Comparison of ENCODE assay signal across 8 mouse cellular contexts in genomic region chr10:78392072-78392471, GRCm38 (mm10). TPM values are rescaled to one million over a fixed set of nuclear protein-coding genes. Genes with fewer than 3 reads are reported as not detected.
A peak's percentile ranks its signal among the peaks of the same experiment; 100 is the strongest.
DNase-seq lines count a peak whose midpoint lies in the region; ATAC-seq and TF ChIP-seq lines count a peak whose summit lies in the region.

No protein-coding gene starts in this region.

- DNase-seq in 3T3-L1 (ENCODE audit: low read depth, low spot score), result peak; percentile 81
- DNase-seq in adrenal gland, adult 18-20 months (ENCODE audit: low spot score in 2 of 2), result peak; percentile 83 to 85
- peak; percentile 78 for DNase-seq in embryo, embryonic 11 days
- peak; percentile 96 for DNase-seq in heart, adult 11 months
- peak; percentile 85 for DNase-seq in kidney, adult 9 months
- peak; percentile 31 for DNase-seq in limb, embryonic 14.5 days (ENCODE audit: low spot score)
- peak; percentile 74 for DNase-seq in neural tube, embryonic 11.5 days (ENCODE audit: low spot score)
- peak; percentile 80 for DNase-seq in stomach, postnatal 0 days (ENCODE audit: low spot score)

- peak; percentile 8; the same call in 1 of the 2 replicates for ATAC-seq in limb, embryonic 14.5 days (ENCODE audit: low FRiP score, low read depth)
- ATAC-seq in neural tube, embryonic 11.5 days (ENCODE audit: insufficient read depth, low FRiP score, low TSS enrichment), result no peak
- peak; percentile 60 for ATAC-seq in stomach, postnatal 0 days (ENCODE audit: low FRiP score, low TSS enrichment)

- 4% methylated on average over 18 of the region's 18 CpGs for WGBS in limb, embryonic 14.5 days
- 3% methylated on average over 18 of the region's 18 CpGs for WGBS in neural tube, embryonic 11.5 days
- WGBS in stomach, postnatal 0 days, result 2% methylated on average over 18 of the region's 18 CpGs

- peaks cover 4% of the 10 kb centered on the region; the same call in 1 of the 2 replicates for H3K27me3 ChIP-seq in limb, embryonic 14.5 days (ENCODE audit: control insufficient read depth, insufficient read depth, low read length)
- peaks cover 13% of the 10 kb centered on the region for H3K27me3 ChIP-seq in neural tube, embryonic 11.5 days (ENCODE audit: control insufficient read depth, insufficient read depth, low read length)
- 0 out of 2 replicates have a peak, but pooled peaks cover 2% of the 10 kb centered on the region for H3K27me3 ChIP-seq in stomach, postnatal 0 days (ENCODE audit: control insufficient read depth, insufficient read depth, low read length)

- H3K4me3 ChIP-seq in limb, embryonic 14.5 days (replicated peaks; ENCODE audit: low read length), result no peak overlapping the region
- no peak overlapping the region for H3K4me3 ChIP-seq in neural tube, embryonic 11.5 days (ENCODE audit: low read depth, low read length)
- H3K4me3 ChIP-seq in stomach, postnatal 0 days (ENCODE audit: low read depth, low read length), result no peak overlapping the region

- H3K27ac ChIP-seq in limb, embryonic 14.5 days (replicated peaks; ENCODE audit: low read depth, low read length), result no peak overlapping the region
- no peak overlapping the region for H3K27ac ChIP-seq in neural tube, embryonic 11.5 days (ENCODE audit: low read depth, low read length)
- H3K27ac ChIP-seq in stomach, postnatal 0 days (replicated peaks), result no peak overlapping the region

- H3K9ac ChIP-seq in limb, embryonic 14.5 days (ENCODE audit: low read depth, low read length, severe bottlenecking), result no peak overlapping the region
- H3K9ac ChIP-seq in neural tube, embryonic 11.5 days (ENCODE audit: low read length), result no peak overlapping the region
- no peak overlapping the region for H3K9ac ChIP-seq in stomach, postnatal 0 days (ENCODE audit: low read length)

- H3K4me1 ChIP-seq in limb, embryonic 14.5 days (ENCODE audit: control insufficient read depth, insufficient read depth, low read length), result no peaks in the 10 kb centered on the region
- no peaks in the 10 kb centered on the region for H3K4me1 ChIP-seq in neural tube, embryonic 11.5 days (ENCODE audit: control insufficient read depth, insufficient read depth, low read length)
- H3K4me1 ChIP-seq in stomach, postnatal 0 days (replicated peaks; ENCODE audit: control insufficient read depth, insufficient read depth), result no peaks in the 10 kb centered on the region

- H3K9me3 ChIP-seq in limb, embryonic 14.5 days (ENCODE audit: control insufficient read depth, low read length), result no peaks in the 10 kb centered on the region
- no peaks in the 10 kb centered on the region for H3K9me3 ChIP-seq in neural tube, embryonic 11.5 days (ENCODE audit: control insufficient read depth, low read length)
- no peaks in the 10 kb centered on the region for H3K9me3 ChIP-seq in stomach, postnatal 0 days (ENCODE audit: control insufficient read depth, low read length)

- no peaks in the 10 kb centered on the region for H3K36me3 ChIP-seq in limb, embryonic 14.5 days (ENCODE audit: control insufficient read depth, insufficient read depth, low read length)
- H3K36me3 ChIP-seq in neural tube, embryonic 11.5 days (ENCODE audit: control insufficient read depth, insufficient read depth, low read length), result no peaks in the 10 kb centered on the region
- no peaks in the 10 kb centered on the region for H3K36me3 ChIP-seq in stomach, postnatal 0 days (ENCODE audit: control insufficient read depth, insufficient read depth, low read length)

- TF ChIP-seq EP300 in stomach, postnatal 0 days (optimal IDR thresholded peaks at IDR 0.05), result no peak

- TF ChIP-seq POLR2A in limb, embryonic 14.5 days (IDR thresholded peaks at IDR 0.05; ENCODE audit: borderline replicate concordance, extremely low read depth, insufficient read depth, insufficient read length), result no peak

- no peak overlapping the region for H3K4me2 ChIP-seq in limb, embryonic 14.5 days (replicated peaks; ENCODE audit: low read depth, low read length, severe bottlenecking)
- H3K4me2 ChIP-seq in neural tube, embryonic 11.5 days (ENCODE audit: low read depth), result no peak overlapping the region
- H3K4me2 ChIP-seq in stomach, postnatal 0 days (replicated peaks; ENCODE audit: low read depth), result no peak overlapping the region

- TF ChIP-seq CTCF in stomach, postnatal 0 days (IDR thresholded peaks at IDR 0.05; ENCODE audit: low read depth), result peak; percentile 92

RNA-seq across cellular contexts. Expression of gene Rrp1, which starts 20.8 kb away (rescaled TPM):
- total RNA-seq in adrenal gland, adult 18-20 months (2021), result 100 to 1,000 TPM; 255 to 265 TPM
- 159 and 279 TPM in 2 replicates for polyA plus RNA-seq in limb, embryonic 14.5 days (2012; rRNA removed)
- 224 and 245 TPM in 2 replicates for polyA plus RNA-seq in limb, embryonic 14.5 days (2014; fragmentation: Nextera tagmentation; extraction: Ambion mirVana)
- polyA plus RNA-seq in neural tube, embryonic 11.5 days (2014; fragmentation: Nextera tagmentation; extraction: Ambion mirVana), result 257 and 278 TPM in 2 replicates
- 148 TPM in 2 replicates for polyA plus RNA-seq in stomach, postnatal 0 days (2015; fragmentation: Nextera tagmentation; extraction: Ambion mirVana)

RNA-seq across cellular contexts. Expression of gene Cstb, which starts 33.4 kb away (rescaled TPM):
- 100 to 1,000 TPM; 317 to 349 TPM for total RNA-seq in adrenal gland, adult 18-20 months (2021)
- 126 and 157 TPM in 2 replicates for polyA plus RNA-seq in limb, embryonic 14.5 days (2012; rRNA removed)
- polyA plus RNA-seq in limb, embryonic 14.5 days (2014; fragmentation: Nextera tagmentation; extraction: Ambion mirVana), result 303 and 338 TPM in 2 replicates
- polyA plus RNA-seq in neural tube, embryonic 11.5 days (2014; fragmentation: Nextera tagmentation; extraction: Ambion mirVana), result 111 and 120 TPM in 2 replicates
- 636 and 675 TPM in 2 replicates for polyA plus RNA-seq in stomach, postnatal 0 days (2015; fragmentation: Nextera tagmentation; extraction: Ambion mirVana)

RNA-seq across cellular contexts. Expression of gene Agpat3, which starts 39.8 kb away (rescaled TPM):
- total RNA-seq in adrenal gland, adult 18-20 months (2021), result 100 to 1,000 TPM; 289 to 343 TPM
- polyA plus RNA-seq in limb, embryonic 14.5 days (2012; rRNA removed), result 83.0 and 109 TPM in 2 replicates
- 89.7 and 111 TPM in 2 replicates for polyA plus RNA-seq in limb, embryonic 14.5 days (2014; fragmentation: Nextera tagmentation; extraction: Ambion mirVana)
- polyA plus RNA-seq in neural tube, embryonic 11.5 days (2014; fragmentation: Nextera tagmentation; extraction: Ambion mirVana), result 49.3 and 49.7 TPM in 2 replicates
- 69.9 and 71.5 TPM in 2 replicates for polyA plus RNA-seq in stomach, postnatal 0 days (2015; fragmentation: Nextera tagmentation; extraction: Ambion mirVana)

Comparison
In these comparisons a context has a peak if more than half of its experiments do, and no peak if none do; other contexts are left out.
1. DNase-seq: peak in every context shown above with its lines; median percentile 96 in heart, adult 11 months; 85 in kidney, adult 9 months; 84 in adrenal gland, adult 18-20 months; 81 in 3T3-L1; 80 in stomach, postnatal 0 days; 78 in embryo, embryonic 11 days; 74 in neural tube, embryonic 11.5 days; 31 in limb, embryonic 14.5 days.